Mouse (Mus musculus): Measurements from ENCODE around the gene Apc2.

Apc2 gene

GRCm38 (mm10) chr10:80321670-80322581 lies 26.1 kb downstream of the Apc2 start:
- no peak for DNase-seq (ENCODE audit: low spot score)

GRCm38 (mm10) chr10:80322811-80323211 lies 27.0 kb downstream of the Apc2 start:
- no peak for DNase-seq (ENCODE audit: low spot score)

GRCm38 (mm10) chr10:80323261-80324119 lies 27.7 kb downstream of the Apc2 start:
- DNase-seq (ENCODE audit: low spot score) = peak; percentile 72

- DNase-seq (ENCODE audit: low spot score) = no peak
Observed at GRCm38 (mm10) chr10:80324120-80325037, 28.6 kb downstream of the Apc2 start.

- no peak for DNase-seq (ENCODE audit: low spot score)
Observed at GRCm38 (mm10) chr10:80325045-80325444, 29.3 kb downstream of the Apc2 start.

GRCm38 (mm10) chr10:80329273-80330081 lies 33.7 kb downstream of the Apc2 start, which contains the start of the genes Pcsk4 and Reep6:
TSS of gene Pcsk4 (minus strand) at chr10:80329498.
TSS of gene Reep6 (plus strand) at chr10:80329953.
- peak; percentile 88 for DNase-seq (ENCODE audit: low spot score)

- DNase-seq (ENCODE audit: low spot score) = no peak
Observed at GRCm38 (mm10) chr10:80330084-80330483, 34.3 kb downstream of the Apc2 start.

- DNase-seq (ENCODE audit: low spot score) = no peak
Observed at GRCm38 (mm10) chr10:80330888-80331287, 35.1 kb downstream of the Apc2 start.

- DNase-seq (ENCODE audit: low spot score) = no peak
Observed at GRCm38 (mm10) chr10:80331636-80332524, 36.1 kb downstream of the Apc2 start.

GRCm38 (mm10) chr10:80332525-80332989 lies 36.8 kb downstream of the Apc2 start:
- no peak for DNase-seq (ENCODE audit: low spot score)

- DNase-seq (ENCODE audit: low spot score) = no peak
Observed at GRCm38 (mm10) chr10:80336263-80336662, 40.5 kb downstream of the Apc2 start.

- peak; percentile 85 for DNase-seq (ENCODE audit: low spot score)
Observed at GRCm38 (mm10) chr10:80339941-80340750, 44.4 kb downstream of the Apc2 start.

GRCm38 (mm10) chr10:80341026-80341425 lies 45.2 kb downstream of the Apc2 start:
- DNase-seq (ENCODE audit: low spot score) = no peak

GRCm38 (mm10) chr10:80341491-80342304 lies 45.9 kb downstream of the Apc2 start:
- DNase-seq (ENCODE audit: low spot score) = no peak

- no peak for DNase-seq (ENCODE audit: low spot score)
Observed at GRCm38 (mm10) chr10:80342305-80342748, 46.5 kb downstream of the Apc2 start.

- peak; percentile 60 for DNase-seq (ENCODE audit: low spot score)
Observed at GRCm38 (mm10) chr10:80342749-80343424, 47.1 kb downstream of the Apc2 start.

GRCm38 (mm10) chr10:80343425-80343895 lies 47.7 kb downstream of the Apc2 start:
- DNase-seq (ENCODE audit: low spot score) = no peak

Data from spleen, adult 12 weeks (tissue).